Mouse (Mus musculus) stomach, embryonic 16.5 days (tissue): Measurements from ENCODE around the gene Ddx24. TPM values are rescaled to one million over a fixed set of nuclear protein-coding genes. Genes with fewer than 3 reads are reported as not detected.

Source experiments
- ATAC-seq: fragments of 200-750 bp; cut with Nextera tagmentation; 2 replicates; pipeline ENCODE4 v1.8.0; 2017; ENCODE audit warnings: moderate number of reproducible peaks, moderate TSS enrichment; ENCODE audit not compliant: insufficient read depth, low FRiP score
- H3K27ac ChIP-seq: fragments of 300-500 bp; sonication (generic); 2 replicates; pipeline ENCODE4 v1.5.1; 2014; ENCODE audit warnings: low read length
- H3K27me3 ChIP-seq: fragments of 300-500 bp; sonication (generic); 2 replicates; pipeline ENCODE4 v1.6.1; 2014; ENCODE audit warnings: low read length, control low read depth, mixed read lengths; ENCODE audit not compliant: control insufficient read depth, insufficient read depth
- H3K36me3 ChIP-seq: fragments of 300-500 bp; sonication (generic); 2 replicates; pipeline ENCODE4 v1.6.1; 2014; ENCODE audit warnings: low read length; ENCODE audit not compliant: control insufficient read depth, insufficient read depth
- H3K4me1 ChIP-seq: fragments of 300-500 bp; sonication (generic); 2 replicates; pipeline ENCODE4 v1.6.1; 2014; ENCODE audit warnings: low read length, control low read depth, mixed read lengths; ENCODE audit not compliant: control insufficient read depth, insufficient read depth
- H3K4me2 ChIP-seq: fragments of 300-500 bp; sonication (generic); 2 replicates; pipeline ENCODE4 v1.6.1; 2014; ENCODE audit warnings: low read depth, low read length, mixed read lengths
- H3K4me3 ChIP-seq: fragments of 300-500 bp; sonication (generic); replicated peaks from 2 replicates; pipeline ENCODE4 v1.5.1; 2014; ENCODE audit warnings: mild to moderate bottlenecking, low read length
- H3K9ac ChIP-seq: fragments of 300-500 bp; sonication (generic); 2 replicates; pipeline ENCODE4 v1.6.1; 2014; ENCODE audit warnings: low read length
- H3K9me3 ChIP-seq: fragments of 300-500 bp; sonication (generic); replicated peaks from 2 replicates; pipeline ENCODE4 v1.6.1; 2016; ENCODE audit warnings: low read length, control low read depth; ENCODE audit not compliant: control insufficient read depth
- WGBS: fragments of 180-500 bp; shearing (Covaris S2); extraction: QIAGEN DNeasy Blood & Tissue Kit; methylation state at CpG from one replicate; pipeline ENCODE4 v1.1.7; 2014; 5-methylcytosine and 5-hydroxymethylcytosine counted together
- polyA plus RNA-seq: library from polyadenylated mRNA; unstranded; fragments of >200 nt; fragmentation: Nextera tagmentation; extraction: Ambion mirVana; gene quantifications from 2 replicates; pipeline ENCODE4 v1.2.1, GENCODE M21; 2015

Ddx24 gene
- polyA plus RNA-seq, 1 experiment from 2014 or later, result 85.7 TPM

DNA sequence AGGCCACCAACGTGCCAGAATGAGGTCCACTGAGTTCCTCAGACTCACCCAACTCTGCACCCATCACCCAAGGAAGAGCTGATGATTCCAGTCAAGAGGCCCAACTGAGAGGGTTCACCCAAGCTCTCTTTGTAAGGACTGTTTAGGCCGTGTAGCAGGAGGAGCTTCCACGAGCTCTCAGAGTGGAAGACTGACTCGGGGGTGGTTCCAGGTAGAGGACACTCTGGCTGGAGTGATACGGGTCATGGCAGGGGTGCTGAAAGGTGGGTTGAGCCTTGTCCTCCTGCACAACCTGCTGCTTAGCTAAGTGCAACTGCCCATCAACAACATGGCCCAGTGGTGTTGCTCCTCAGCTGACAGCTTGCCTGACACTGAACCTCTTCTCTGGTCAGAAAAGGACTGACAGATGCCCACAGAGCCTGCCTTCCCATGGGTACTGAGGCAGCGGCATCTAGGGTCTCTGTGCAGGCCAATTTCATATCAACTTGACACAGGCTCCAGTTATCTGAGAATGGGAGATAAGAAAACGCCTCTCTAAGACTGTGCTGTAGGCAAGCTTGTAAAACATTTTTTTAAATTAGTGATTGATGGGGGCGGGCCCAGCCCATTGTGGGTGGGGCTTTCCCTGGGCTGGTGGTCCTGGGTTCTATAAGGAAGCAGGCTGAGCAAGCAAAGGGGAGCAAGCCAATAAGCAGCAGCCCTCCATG, 51.9 kb downstream of the Ddx24 start:
- Histone ChIP-seq H3K4me1 (no peaks in the 10 kb centered on the region), H3K9ac (no peak overlapping the region), H3K4me2 (no peak overlapping the region), H3K9me3 (no peaks in the 10 kb centered on the region), H3K27ac (no peak overlapping the region), H3K4me3 (no peak overlapping the region), H3K36me3 (no peaks in the 10 kb centered on the region), H3K27me3 (no peaks in the 10 kb centered on the region)
- ATAC-seq, result no peak
- WGBS, result 63% methylated on average over 8 of the region's 8 CpGs

DNA sequence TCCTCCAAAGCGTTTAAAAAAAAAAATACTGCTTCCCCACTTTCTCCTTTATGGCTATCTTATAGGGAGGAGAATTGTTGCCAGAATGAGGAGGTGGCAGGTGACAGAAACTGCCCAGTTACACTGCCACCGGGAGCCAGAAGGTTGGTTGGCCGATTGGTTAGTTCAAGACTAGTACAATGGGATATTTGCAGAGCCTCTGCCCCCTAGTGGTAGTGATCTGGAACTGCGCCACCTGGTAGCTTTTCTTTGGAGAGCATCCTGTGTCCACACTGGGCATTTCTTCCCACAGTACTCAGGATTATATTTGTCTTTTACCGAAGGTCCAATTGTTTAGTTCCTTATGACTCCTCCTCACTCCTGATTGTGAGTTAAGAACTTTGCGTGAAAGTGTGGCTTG, 53.9 kb downstream of the Ddx24 start:
- ATAC-seq, result no peak
- WGBS, result 34% methylated on average over 6 of the region's 6 CpGs
- Histone ChIP-seq H3K4me1 (no peaks in the 10 kb centered on the region), H3K9me3 (no peaks in the 10 kb centered on the region), H3K27me3 (no peaks in the 10 kb centered on the region), H3K9ac (no peak overlapping the region), H3K4me3 (no peak overlapping the region), H3K36me3 (no peaks in the 10 kb centered on the region), H3K4me2 (no peak overlapping the region), H3K27ac (no peak overlapping the region)

GRCm38 (mm10) chr12:103370861-103371260, 54.8 kb downstream of the Ddx24 start:
- ATAC-seq, result no peak
- Histone ChIP-seq H3K4me3 (no peak overlapping the region), H3K4me2 (no peak overlapping the region), H3K36me3 (no peaks in the 10 kb centered on the region), H3K9me3 (no peaks in the 10 kb centered on the region), H3K4me1 (no peaks in the 10 kb centered on the region), H3K9ac (no peak overlapping the region), H3K27me3 (no peaks in the 10 kb centered on the region), H3K27ac (no peak overlapping the region)
- 58% methylated on average over 4 of the region's 4 CpGs for WGBS

DNA sequence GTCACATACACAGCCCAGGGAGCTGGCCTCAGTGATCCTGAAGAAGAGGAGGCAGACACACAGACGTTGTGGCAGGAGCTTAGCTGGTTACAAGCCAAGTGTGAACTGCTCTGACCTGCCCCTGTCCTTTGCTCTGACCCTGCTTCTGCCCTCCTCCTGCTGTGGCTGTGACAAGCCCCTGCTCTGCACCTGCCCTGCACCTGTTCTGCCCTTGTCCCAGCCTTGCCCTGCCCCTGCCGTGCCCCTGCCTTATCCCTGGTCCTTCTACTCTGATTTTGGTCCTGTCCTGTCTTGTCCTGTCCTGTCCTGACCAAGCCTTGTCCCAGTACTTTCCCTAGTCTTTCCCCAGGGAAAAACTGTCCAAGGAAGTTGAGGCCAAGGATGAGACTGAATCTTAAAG, 56.9 kb downstream of the Ddx24 start:
- 43% methylated on average over 2 of the region's 2 CpGs for WGBS
- ATAC-seq, result no peak
- H3K36me3 ChIP-seq, result no peaks in the 10 kb centered on the region
- H3K9ac ChIP-seq, result no peak overlapping the region
- H3K4me2 ChIP-seq, result no peak overlapping the region
- no peaks in the 10 kb centered on the region for H3K27me3 ChIP-seq
- H3K27ac ChIP-seq, result no peak overlapping the region
- H3K4me3 ChIP-seq, result no peak overlapping the region
- H3K9me3 ChIP-seq, result no peaks in the 10 kb centered on the region
- H3K4me1 ChIP-seq, result no peaks in the 10 kb centered on the region

- Histone ChIP-seq H3K4me1 (no peaks in the 10 kb centered on the region), H3K4me3 (no peak overlapping the region), H3K4me2 (peak overlapping the region; percentile 40), H3K9ac (no peak overlapping the region), H3K36me3 (no peaks in the 10 kb centered on the region), H3K27me3 (no peaks in the 10 kb centered on the region), H3K27ac (no peak overlapping the region), H3K9me3 (no peaks in the 10 kb centered on the region)
- 65% methylated on average over 7 of the region's 7 CpGs for WGBS
- peak; percentile 34; the same call in 1 of the 2 replicates for ATAC-seq
Measured at GRCm38 (mm10) chr12:103368326-103368669, 57.3 kb downstream of the Ddx24 start.

GRCm38 (mm10) chr12:103367620-103368325, 57.9 kb downstream of the Ddx24 start:
- H3K27me3 ChIP-seq, result no peaks in the 10 kb centered on the region
- 13% methylated on average over 18 of the region's 18 CpGs for WGBS
- H3K9me3 ChIP-seq, result no peaks in the 10 kb centered on the region
- ATAC-seq, result peak; percentile 54
- no peak overlapping the region for H3K4me3 ChIP-seq
- no peaks in the 10 kb centered on the region for H3K4me1 ChIP-seq
- H3K9ac ChIP-seq, result peak overlapping the region; percentile 54; the same call in 1 of the 2 replicates
- H3K27ac ChIP-seq, result no peak overlapping the region
- H3K4me2 ChIP-seq, result peak overlapping the region; percentile 40
- no peaks in the 10 kb centered on the region for H3K36me3 ChIP-seq

DNA sequence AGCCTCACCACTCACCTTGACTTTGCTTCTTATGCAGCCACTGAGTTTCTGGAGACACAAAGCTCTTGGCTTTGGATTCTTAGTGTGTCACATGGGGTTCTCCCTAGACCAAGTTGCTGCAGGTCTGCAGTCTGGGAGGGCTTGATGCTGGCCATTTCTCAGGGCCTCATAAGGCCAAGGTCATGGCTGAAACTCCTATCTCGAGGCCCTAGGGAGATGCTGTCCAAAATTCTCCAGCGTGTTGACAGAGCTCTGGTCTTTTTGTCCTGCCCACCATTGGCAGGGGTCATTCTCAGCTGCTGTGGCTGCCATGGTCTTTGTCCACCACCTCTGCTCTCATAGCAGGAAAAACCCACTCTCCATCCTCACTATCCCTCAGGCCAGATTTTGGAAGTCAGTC, 58.5 kb downstream of the Ddx24 start:
- WGBS, result 68% methylated on average over 2 of the region's 2 CpGs
- ATAC-seq, result no peak

DNA sequence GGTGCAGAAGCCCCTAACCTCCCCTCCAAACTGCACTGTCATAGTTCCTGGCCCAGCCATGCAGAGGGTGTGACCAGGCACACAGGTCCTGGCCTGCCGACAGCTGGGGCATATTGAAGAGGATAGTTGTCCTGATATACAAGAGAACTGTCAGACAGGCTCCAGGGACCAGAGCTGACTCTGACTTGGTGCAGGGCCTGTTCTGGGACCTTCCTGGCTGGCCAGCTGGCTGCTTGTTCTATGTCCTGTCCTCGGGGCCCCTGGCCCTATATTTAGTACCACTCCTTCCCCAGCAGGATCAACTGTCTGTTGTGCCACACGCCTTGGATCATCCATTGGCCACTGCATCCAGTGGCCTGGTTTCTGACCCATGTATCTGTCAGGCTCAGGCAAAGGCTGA, 63.3 kb downstream of the Ddx24 start:
- Histone ChIP-seq H3K4me1 (no peaks in the 10 kb centered on the region), H3K36me3 (no peaks in the 10 kb centered on the region), H3K9ac (no peak overlapping the region), H3K4me3 (no peak overlapping the region), H3K27me3 (no peaks in the 10 kb centered on the region), H3K9me3 (no peaks in the 10 kb centered on the region), H3K4me2 (no peak overlapping the region), H3K27ac (no peak overlapping the region)
- 70% methylated on average over 3 of the region's 3 CpGs for WGBS
- no peak for ATAC-seq

More for the DNA sequence above, 58.5 kb downstream of the Ddx24 start:
- Histone ChIP-seq H3K36me3 (no peaks in the 10 kb centered on the region), H3K27me3 (no peaks in the 10 kb centered on the region), H3K9me3 (no peaks in the 10 kb centered on the region), H3K4me1 (no peaks in the 10 kb centered on the region), H3K4me3 (no peak overlapping the region), H3K4me2 (no peak overlapping the region), H3K27ac (no peak overlapping the region), H3K9ac (no peak overlapping the region)

DNA sequence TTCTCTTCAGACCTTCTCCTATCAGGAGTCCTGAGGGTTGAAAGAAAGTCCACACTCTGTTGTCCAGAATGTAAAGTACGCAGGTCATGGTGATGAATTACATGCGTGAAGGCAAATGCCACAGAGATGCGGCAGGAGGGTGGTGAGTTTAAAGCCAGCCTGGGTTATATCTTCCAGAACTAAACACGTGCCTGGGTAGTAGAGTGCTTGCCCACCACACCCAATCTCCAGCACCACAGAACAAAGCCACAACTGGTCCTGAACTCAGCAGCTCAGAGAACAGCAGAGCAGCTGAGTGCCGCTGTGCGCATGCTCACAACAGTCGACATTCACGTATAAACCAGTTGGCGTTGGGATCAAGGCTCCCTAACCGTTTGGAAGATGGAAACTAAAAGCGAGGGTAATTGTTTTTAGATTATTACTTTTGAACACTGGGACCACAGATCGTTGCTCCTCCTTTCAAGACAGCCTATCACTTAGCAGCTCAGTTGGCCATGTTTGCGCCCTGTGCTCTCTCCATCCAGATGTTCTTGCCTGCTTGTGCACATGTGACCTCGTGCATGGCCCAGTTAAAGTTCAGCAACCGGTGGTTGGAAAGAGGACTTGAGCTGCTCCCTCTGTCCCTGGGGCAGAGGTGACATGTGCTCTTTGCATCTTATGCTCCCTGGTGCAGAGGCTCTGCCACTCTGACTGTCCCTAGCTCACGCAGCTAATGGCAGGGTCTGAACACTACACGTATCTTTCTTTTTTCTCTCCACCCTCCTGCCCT, 63.9 kb downstream of the Ddx24 start:
- no peak for ATAC-seq
- 79% methylated on average over 17 of the region's 17 CpGs for WGBS
- no peak overlapping the region for H3K4me2 ChIP-seq
- H3K4me1 ChIP-seq, result no peaks in the 10 kb centered on the region
- no peak overlapping the region for H3K9ac ChIP-seq
- no peak overlapping the region for H3K4me3 ChIP-seq
- no peaks in the 10 kb centered on the region for H3K9me3 ChIP-seq
- H3K36me3 ChIP-seq, result no peaks in the 10 kb centered on the region
- no peaks in the 10 kb centered on the region for H3K27me3 ChIP-seq
- H3K27ac ChIP-seq, result no peak overlapping the region
